Mouse (Mus musculus): ENCODE data around the gene 1700069L16Rik. TPM values are rescaled to one million over a fixed set of nuclear protein-coding genes. Genes with fewer than 3 reads are reported as not detected.

1700069L16Rik gene
- polyA plus RNA-seq, 1 experiment from 2014 or later = not detected

- Histone ChIP-seq H3K4me1 (ENCODE audit: insufficient read depth) (no peaks in the 10 kb centered on the region), H3K9ac (replicated peaks) (no peak overlapping the region), H3K4me2 (ENCODE audit: low read depth, low read length) (no peak overlapping the region), H3K36me3 (replicated peaks; ENCODE audit: insufficient read depth, low read length) (no peaks in the 10 kb centered on the region), H3K4me3 (ENCODE audit: low read depth, low read length) (no peak overlapping the region), H3K9me3 (ENCODE audit: low read length) (no peaks in the 10 kb centered on the region), H3K27ac (ENCODE audit: low read depth) (no peak overlapping the region), H3K27me3 (ENCODE audit: insufficient read depth, low read length) (no peaks in the 10 kb centered on the region)
- TF ChIP-seq CTCF (IDR thresholded peaks at IDR 0.05; ENCODE audit: low read depth) (no peak), EP300 (IDR thresholded peaks at IDR 0.05; ENCODE audit: low read depth) (no peak)
- ATAC-seq = no peak
- no peak for DNase-seq
- WGBS (ENCODE audit: insufficient replicate concordance) = 67% methylated on average over 12 of the region's 12 CpGs
Observed at GRCm38 (mm10) chr5:113664629-113665195, 59.9 kb downstream of the 1700069L16Rik start.

- no peak overlapping the region for H3K4me3 ChIP-seq (ENCODE audit: low read depth, low read length)
- no peak overlapping the region for H3K4me2 ChIP-seq (ENCODE audit: low read depth, low read length)
- WGBS (ENCODE audit: insufficient replicate concordance) = 37% methylated on average over 6 of the region's 6 CpGs
- no peaks in the 10 kb centered on the region for H3K9me3 ChIP-seq (ENCODE audit: low read length)
- no peaks in the 10 kb centered on the region for H3K27me3 ChIP-seq (ENCODE audit: insufficient read depth, low read length)
- no peaks in the 10 kb centered on the region for H3K36me3 ChIP-seq (replicated peaks; ENCODE audit: insufficient read depth, low read length)
- H3K9ac ChIP-seq (replicated peaks) = no peak overlapping the region
- TF ChIP-seq CTCF (IDR thresholded peaks at IDR 0.05; ENCODE audit: low read depth) (no peak), EP300 (IDR thresholded peaks at IDR 0.05; ENCODE audit: low read depth) (no peak)
- H3K4me1 ChIP-seq (ENCODE audit: insufficient read depth) = no peaks in the 10 kb centered on the region
- ATAC-seq (no peak), DNase-seq (no peak)
- H3K27ac ChIP-seq (ENCODE audit: low read depth) = no peak overlapping the region
Observed at GRCm38 (mm10) chr5:113664127-113664526, 60.4 kb downstream of the 1700069L16Rik start.

- Histone ChIP-seq H3K27ac (ENCODE audit: low read depth) (no peak overlapping the region), H3K36me3 (replicated peaks; ENCODE audit: insufficient read depth, low read length) (no peaks in the 10 kb centered on the region), H3K9me3 (ENCODE audit: low read length) (no peaks in the 10 kb centered on the region), H3K4me1 (ENCODE audit: insufficient read depth) (no peaks in the 10 kb centered on the region), H3K9ac (replicated peaks) (no peak overlapping the region), H3K27me3 (ENCODE audit: insufficient read depth, low read length) (no peaks in the 10 kb centered on the region), H3K4me3 (ENCODE audit: low read depth, low read length) (no peak overlapping the region), H3K4me2 (ENCODE audit: low read depth, low read length) (no peak overlapping the region)
- DNase-seq = no peak
- TF ChIP-seq CTCF (IDR thresholded peaks at IDR 0.05; ENCODE audit: low read depth) (no peak), EP300 (IDR thresholded peaks at IDR 0.05; ENCODE audit: low read depth) (no peak)
- ATAC-seq = no peak
- 77% methylated on average over 10 of the region's 10 CpGs for WGBS (ENCODE audit: insufficient replicate concordance)
Observed at GRCm38 (mm10) chr5:113660872-113661271, 63.7 kb downstream of the 1700069L16Rik start.

GRCm38 (mm10) chr5:113654821-113655220, 69.8 kb downstream of the 1700069L16Rik start:
- TF ChIP-seq CTCF (IDR thresholded peaks at IDR 0.05; ENCODE audit: low read depth) (no peak), EP300 (IDR thresholded peaks at IDR 0.05; ENCODE audit: low read depth) (no peak)
- H3K4me3 ChIP-seq (ENCODE audit: low read depth, low read length) = no peak overlapping the region
- H3K4me1 ChIP-seq (ENCODE audit: insufficient read depth) = no peaks in the 10 kb centered on the region
- no peaks in the 10 kb centered on the region for H3K9me3 ChIP-seq (ENCODE audit: low read length)
- DNase-seq (no peak), ATAC-seq (no peak)
- H3K4me2 ChIP-seq (ENCODE audit: low read depth, low read length) = no peak overlapping the region
- H3K27ac ChIP-seq (ENCODE audit: low read depth) = no peak overlapping the region
- no peak overlapping the region for H3K9ac ChIP-seq (replicated peaks)
- H3K27me3 ChIP-seq (ENCODE audit: insufficient read depth, low read length) = no peaks in the 10 kb centered on the region
- 76% methylated on average over 12 of the region's 12 CpGs for WGBS (ENCODE audit: insufficient replicate concordance)
- H3K36me3 ChIP-seq (replicated peaks; ENCODE audit: insufficient read depth, low read length) = no peaks in the 10 kb centered on the region

DNA sequence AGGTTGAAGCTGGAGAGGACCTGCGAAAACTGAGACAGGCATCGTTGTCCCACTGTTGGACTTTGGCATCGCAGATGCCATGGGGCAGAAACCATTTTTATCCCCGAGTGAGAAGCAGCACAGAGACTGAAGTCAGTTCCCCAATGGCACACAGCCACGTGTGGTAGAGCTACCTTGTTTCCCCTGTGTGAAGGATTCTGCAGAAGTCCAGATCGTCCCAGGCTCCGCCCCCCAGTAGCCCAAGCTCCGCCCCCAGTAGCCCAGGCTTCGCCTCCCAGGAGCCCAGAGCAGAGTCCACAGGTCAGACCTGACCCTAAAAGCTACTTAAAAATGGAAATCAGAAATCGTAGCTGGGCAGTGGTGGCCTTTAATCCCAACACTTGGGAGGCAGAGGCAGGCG, 70.4 kb downstream of the 1700069L16Rik start:
- H3K9ac ChIP-seq (replicated peaks) = no peak overlapping the region
- H3K4me3 ChIP-seq (ENCODE audit: low read depth, low read length) = no peak overlapping the region
- DNase-seq = no peak
- H3K27me3 ChIP-seq (ENCODE audit: insufficient read depth, low read length) = no peaks in the 10 kb centered on the region
- H3K9me3 ChIP-seq (ENCODE audit: low read length) = no peaks in the 10 kb centered on the region
- no peaks in the 10 kb centered on the region for H3K36me3 ChIP-seq (replicated peaks; ENCODE audit: insufficient read depth, low read length)
- H3K4me1 ChIP-seq (ENCODE audit: insufficient read depth) = no peaks in the 10 kb centered on the region
- WGBS (ENCODE audit: insufficient replicate concordance) = 60% methylated on average over 11 of the region's 11 CpGs
- H3K4me2 ChIP-seq (ENCODE audit: low read depth, low read length) = no peak overlapping the region
- H3K27ac ChIP-seq (ENCODE audit: low read depth) = no peak overlapping the region
- TF ChIP-seq EP300 (IDR thresholded peaks at IDR 0.05; ENCODE audit: low read depth) (no peak), CTCF (IDR thresholded peaks at IDR 0.05; ENCODE audit: low read depth) (no peak)
- ATAC-seq = no peak

GRCm38 (mm10) chr5:113652215-113652614, 72.4 kb downstream of the 1700069L16Rik start:
- H3K4me2 ChIP-seq (ENCODE audit: low read depth, low read length) = no peak overlapping the region
- H3K4me1 ChIP-seq (ENCODE audit: insufficient read depth) = no peaks in the 10 kb centered on the region
- no peak overlapping the region for H3K4me3 ChIP-seq (ENCODE audit: low read depth, low read length)
- no peaks in the 10 kb centered on the region for H3K27me3 ChIP-seq (ENCODE audit: insufficient read depth, low read length)
- H3K27ac ChIP-seq (ENCODE audit: low read depth) = no peak overlapping the region
- H3K9me3 ChIP-seq (ENCODE audit: low read length) = no peaks in the 10 kb centered on the region
- TF ChIP-seq CTCF (IDR thresholded peaks at IDR 0.05; ENCODE audit: low read depth) (no peak), EP300 (IDR thresholded peaks at IDR 0.05; ENCODE audit: low read depth) (no peak)
- no peak for DNase-seq
- WGBS (ENCODE audit: insufficient replicate concordance) = 9% methylated on average over 5 of the region's 5 CpGs
- ATAC-seq = no peak
- H3K9ac ChIP-seq (replicated peaks) = no peak overlapping the region
- no peaks in the 10 kb centered on the region for H3K36me3 ChIP-seq (replicated peaks; ENCODE audit: insufficient read depth, low read length)

All from liver, postnatal 0 days (tissue).